Mouse (Mus musculus) myocyte (in vitro differentiated cells): ENCODE measurements around the gene Tcf12. TPM values are rescaled to one million over a fixed set of nuclear protein-coding genes. Genes with fewer than 3 reads are reported as not detected.
A peak's percentile ranks its signal among the peaks of the same experiment; 100 is the strongest.

ENCODE experiments used
- H3K27me3 ChIP-seq: one replicate; pipeline ENCODE4 v1.6.1; 2011; ENCODE audit not compliant: control insufficient read depth, insufficient read depth, insufficient read length
- H3K36me3 ChIP-seq: one replicate; pipeline ENCODE4 v1.6.1; 2011; ENCODE audit not compliant: control insufficient read depth, insufficient read depth
- H3K4me2 ChIP-seq: one replicate; pipeline ENCODE4 v1.6.1; 2011; ENCODE audit warnings: low read depth, control low read depth
- H3K4me3 ChIP-seq: one replicate; pipeline ENCODE4 v1.5.1; 2011; ENCODE audit warnings: mild to moderate bottlenecking, control low read depth, moderate library complexity
- H3K79me2 ChIP-seq: one replicate; pipeline ENCODE4 v1.6.1; 2011; ENCODE audit not compliant: control insufficient read depth, insufficient read depth
- H3ac ChIP-seq: one replicate; pipeline ENCODE4 v1.6.1; 2011; ENCODE audit not compliant: control insufficient read depth, insufficient read length
- CEBPB ChIP-seq: IDR thresholded peaks from 2 replicates; pipeline ENCODE4 v1.6.1; 2011; ENCODE audit warnings: mild to moderate bottlenecking, moderate library complexity; ENCODE audit not compliant: poor library complexity, insufficient read depth, severe bottlenecking
- E2F4 ChIP-seq: IDR thresholded peaks from one replicate; pipeline ENCODE4 v1.6.1; 2011; ENCODE audit warnings: mild to moderate bottlenecking, control low read depth, moderate library complexity; ENCODE audit not compliant: insufficient read depth
- MAX ChIP-seq: IDR thresholded peaks from one replicate; pipeline ENCODE4 v1.6.1; 2011; ENCODE audit warnings: low read depth, mild to moderate bottlenecking, control low read depth
- MYOD1 ChIP-seq, 3 experiments: IDR thresholded peaks; one replicate each; pipeline ENCODE4 v1.6.1; 2011; ENCODE audit warnings: control low read depth in 2 of 3, low read depth in 2 of 3, mild to moderate bottlenecking in 2 of 3, moderate library complexity in 1 of 3; ENCODE audit not compliant: insufficient read length in 2 of 3, control insufficient read depth in 1 of 3
- MYOG ChIP-seq, 3 experiments: IDR thresholded peaks; one replicate each; pipeline ENCODE4 v1.6.1; 2011; ENCODE audit warnings: control low read depth in 2 of 3, low read depth in 2 of 3, mild to moderate bottlenecking in 2 of 3; ENCODE audit not compliant: insufficient read length in 2 of 3, control insufficient read depth in 1 of 3, insufficient read depth in 1 of 3
- POLR2A ChIP-seq: IDR thresholded peaks from one replicate; pipeline ENCODE4 v1.6.1; 2011; ENCODE audit warnings: low read depth, mild to moderate bottlenecking, control low read depth, moderate library complexity; ENCODE audit not compliant: insufficient read length
- POLR2AphosphoS2 ChIP-seq: IDR thresholded peaks from one replicate; pipeline ENCODE4 v1.6.1; 2011; ENCODE audit warnings: low read depth, control low read depth; ENCODE audit not compliant: insufficient read length
- REST ChIP-seq: IDR thresholded peaks from one replicate; pipeline ENCODE4 v1.6.1; 2011; ENCODE audit warnings: mild to moderate bottlenecking, control low read depth, moderate library complexity; ENCODE audit not compliant: insufficient read depth, insufficient read length
- SRF ChIP-seq: IDR thresholded peaks from one replicate; pipeline ENCODE4 v1.6.1; 2011; ENCODE audit warnings: low read depth; ENCODE audit not compliant: control insufficient read depth, insufficient read length
- TCF12 ChIP-seq: IDR thresholded peaks from one replicate; pipeline ENCODE4 v1.6.1; 2011; ENCODE audit warnings: mild to moderate bottlenecking, control low read depth; ENCODE audit not compliant: poor library complexity, insufficient read depth, severe bottlenecking
- TCF3 ChIP-seq: IDR thresholded peaks from one replicate; pipeline ENCODE4 v1.6.1; 2011; ENCODE audit warnings: low read depth, control low read depth; ENCODE audit not compliant: insufficient read length
- USF1 ChIP-seq: IDR thresholded peaks from one replicate; pipeline ENCODE4 v1.6.1; 2011; ENCODE audit warnings: low read depth, mild to moderate bottlenecking, control low read depth, moderate library complexity
- polyA plus RNA-seq: library from polyadenylated mRNA; unstranded; fragments of >200 nt; fragmentation: generic; extraction: Trizol; gene quantifications from one replicate; pipeline ENCODE4 v1.2.1, GENCODE M21; 2012; ENCODE audit warnings: missing spikeins

Gene Tcf12
- polyA plus RNA-seq, 1 experiment, result 34.6 TPM

DNA sequence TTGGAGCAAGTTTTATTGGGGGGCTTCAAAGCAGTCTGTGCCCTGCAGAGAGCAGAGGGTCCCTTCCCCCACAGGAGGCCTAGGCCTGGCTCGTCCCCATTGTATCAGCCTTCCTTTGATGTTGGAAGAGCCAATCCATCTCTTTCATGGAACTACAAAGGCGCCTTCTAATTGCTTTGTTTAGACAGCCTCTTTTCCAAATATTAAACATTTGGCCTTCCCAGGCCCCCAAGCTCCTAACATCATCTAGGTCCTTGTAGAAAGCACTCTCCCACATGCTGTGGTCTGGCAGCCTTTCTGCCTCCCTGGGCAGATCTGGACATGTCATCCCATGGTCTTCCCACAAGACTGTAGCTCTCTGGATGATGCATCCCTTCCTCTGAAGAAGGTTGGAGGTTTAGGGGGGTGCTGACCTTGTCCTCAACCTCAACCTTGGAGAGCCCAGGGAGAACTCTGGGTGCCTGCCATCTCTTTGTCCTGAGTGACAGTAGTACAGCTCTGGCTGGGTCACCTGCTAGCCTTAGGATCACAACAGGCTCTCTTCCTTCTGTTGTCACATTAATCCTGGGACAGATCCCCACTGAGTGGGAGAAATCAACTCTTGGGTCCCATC lies 276.4 kb downstream of the Tcf12 start:
- H3K79me2 ChIP-seq, result no peaks in the 10 kb centered on the region
- H3ac ChIP-seq, result no peak overlapping the region
- no peak overlapping the region for H3K4me3 ChIP-seq
- no peaks in the 10 kb centered on the region for H3K36me3 ChIP-seq
- H3K4me2 ChIP-seq, result no peak overlapping the region
- no peaks in the 10 kb centered on the region for H3K27me3 ChIP-seq
- no peak for TF ChIP-seq SRF
- TF ChIP-seq REST, result no peak
- no peak for TF ChIP-seq MYOG (IDR thresholded peaks at IDR 0.05; ENCODE audit: control insufficient read depth in 1 of 3, insufficient read depth in 1 of 3, insufficient read length in 2 of 3, low read depth in 2 of 3)
- TF ChIP-seq CEBPB, result no peak
- TF ChIP-seq POLR2A, result no peak
- no peak for TF ChIP-seq MYOD1 (IDR thresholded peaks at IDR 0.05; ENCODE audit: control insufficient read depth in 1 of 3, insufficient read length in 2 of 3, low read depth in 2 of 3)
- TF ChIP-seq TCF12, result no peak
- no peak for TF ChIP-seq TCF3
- no peak for TF ChIP-seq USF1
- no peak for TF ChIP-seq E2F4
- no peak for TF ChIP-seq MAX
- no peak for TF ChIP-seq POLR2AphosphoS2

DNA sequence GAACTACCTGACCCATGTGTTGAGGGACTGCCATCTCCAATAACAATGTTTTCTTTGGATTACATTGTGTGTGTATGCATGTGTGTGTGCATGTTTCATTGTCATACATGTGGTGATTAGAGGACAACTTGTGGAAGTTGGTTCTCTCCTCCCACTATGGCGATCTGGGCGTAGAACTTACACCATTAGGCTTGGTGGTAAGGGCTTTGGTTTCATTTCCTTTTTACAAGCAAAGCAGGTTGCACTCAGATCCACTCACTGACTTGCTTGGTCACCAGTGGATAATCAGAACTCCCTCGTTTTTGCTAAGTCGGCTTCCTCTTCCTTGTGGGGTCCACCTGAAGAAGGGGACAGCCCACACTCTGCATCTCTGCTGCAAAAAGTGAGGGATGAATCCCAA lies 277.0 kb downstream of the Tcf12 start:
- H3ac ChIP-seq, result no peak overlapping the region
- TF ChIP-seq MAX (no peak), MYOD1 (IDR thresholded peaks at IDR 0.05; ENCODE audit: control insufficient read depth in 1 of 3, insufficient read length in 2 of 3, low read depth in 2 of 3) (no peak), USF1 (no peak), TCF12 (no peak), MYOG (IDR thresholded peaks at IDR 0.05; ENCODE audit: control insufficient read depth in 1 of 3, insufficient read depth in 1 of 3, insufficient read length in 2 of 3, low read depth in 2 of 3) (no peak), POLR2AphosphoS2 (no peak), E2F4 (no peak), REST (no peak), CEBPB (no peak), SRF (no peak), TCF3 (no peak)
- H3K36me3 ChIP-seq, result no peaks in the 10 kb centered on the region
- H3K4me2 ChIP-seq, result no peak overlapping the region
- H3K79me2 ChIP-seq, result no peaks in the 10 kb centered on the region
- H3K27me3 ChIP-seq, result no peaks in the 10 kb centered on the region
- no peak overlapping the region for H3K4me3 ChIP-seq

DNA sequence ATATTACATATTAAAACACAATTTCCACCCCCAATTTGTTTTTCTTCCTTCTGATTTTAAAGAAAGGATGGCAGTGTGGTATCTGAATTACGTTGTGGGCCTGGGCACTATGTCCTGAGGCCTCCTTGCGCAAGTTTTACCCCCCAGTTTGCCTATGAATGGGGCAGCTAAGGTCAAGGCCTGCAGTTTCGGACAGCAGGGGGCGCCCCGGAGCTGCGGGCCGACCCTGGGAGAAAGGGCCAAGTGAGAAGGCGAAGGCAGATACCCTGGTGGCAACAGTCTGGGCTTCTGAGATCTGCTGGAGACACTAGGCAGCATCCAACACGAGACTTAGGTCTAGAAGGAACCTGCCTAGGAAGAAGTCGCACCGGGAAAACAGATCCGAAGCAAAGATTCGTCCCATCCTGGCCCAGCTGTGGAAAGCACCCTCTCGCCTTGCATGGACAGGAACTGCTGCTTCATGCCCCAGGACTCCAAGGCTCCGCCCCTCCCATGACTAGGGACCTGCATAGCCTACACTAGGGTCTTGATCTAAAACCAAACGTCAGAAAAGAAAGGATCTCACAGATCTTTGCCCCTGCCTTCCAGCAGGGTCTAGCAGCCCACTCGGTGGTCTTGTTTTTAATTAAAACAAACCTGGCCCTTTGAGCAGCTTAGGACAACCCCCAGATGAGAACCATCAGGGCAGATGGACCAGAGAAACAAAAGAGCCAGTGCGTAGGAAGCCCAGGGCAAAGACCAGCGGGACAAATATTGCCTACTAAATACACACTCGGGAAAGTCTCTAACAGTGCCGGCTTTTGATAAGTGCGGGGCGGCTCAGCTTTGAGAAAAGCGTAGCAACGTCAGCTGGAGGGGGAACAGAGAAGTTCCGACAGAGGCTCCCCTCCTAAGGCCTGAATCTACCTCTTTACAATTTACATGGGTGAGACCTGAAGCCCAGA lies 279.6 kb downstream of the Tcf12 start:
- Histone ChIP-seq H3K36me3 (no peaks in the 10 kb centered on the region), H3K4me2 (no peak overlapping the region), H3ac (no peak overlapping the region), H3K4me3 (no peak overlapping the region), H3K27me3 (no peaks in the 10 kb centered on the region), H3K79me2 (no peaks in the 10 kb centered on the region)
- TF ChIP-seq POLR2AphosphoS2 (no peak), CEBPB (peak; percentile 55; the same call in 1 of the 2 replicates), E2F4 (no peak)

DNA sequence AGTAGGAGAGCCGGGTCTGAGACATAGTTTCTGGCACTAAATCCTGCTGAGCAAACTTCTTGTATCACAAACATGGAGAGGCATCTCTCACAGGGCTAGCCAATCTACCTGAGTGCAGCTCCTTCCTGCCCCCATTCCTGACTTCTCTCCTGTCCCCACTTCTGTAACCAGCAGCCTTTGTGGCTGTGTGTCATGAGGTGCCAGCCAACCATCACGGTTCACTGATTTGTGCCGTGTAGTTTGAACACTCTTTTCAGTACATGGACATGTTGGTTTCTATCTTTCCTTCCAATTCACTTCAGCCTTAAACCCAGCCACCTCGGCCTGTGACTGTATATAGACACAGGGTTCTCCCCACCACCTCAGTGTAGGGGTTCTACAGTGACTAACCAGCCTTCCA lies 280.7 kb downstream of the Tcf12 start:
- Histone ChIP-seq H3K36me3 (no peaks in the 10 kb centered on the region), H3K79me2 (no peaks in the 10 kb centered on the region), H3K27me3 (no peaks in the 10 kb centered on the region), H3ac (no peak overlapping the region), H3K4me3 (no peak overlapping the region), H3K4me2 (no peak overlapping the region)
- TF ChIP-seq REST (no peak), MYOD1 (IDR thresholded peaks at IDR 0.05; ENCODE audit: control insufficient read depth in 1 of 3, insufficient read length in 2 of 3, low read depth in 2 of 3) (no peak), MYOG (IDR thresholded peaks at IDR 0.05; ENCODE audit: control insufficient read depth in 1 of 3, insufficient read depth in 1 of 3, insufficient read length in 2 of 3, low read depth in 2 of 3) (no peak), MAX (no peak), SRF (no peak), USF1 (no peak), E2F4 (no peak), TCF12 (no peak), CEBPB (no peak), POLR2AphosphoS2 (no peak)
